Mouse (Mus musculus) adipocyte (in vitro differentiated cells): Measurements from ENCODE around the gene Gngt2.
A peak's percentile ranks its signal among the peaks of the same experiment; 100 is the strongest.
"Not testable (repeated sequence)": the region's sequence is repeated elsewhere in the genome, so short reads cannot be mapped to it uniquely, and the experiment has no call there.

Experiments
- DNase-seq: peaks from one replicate; pipeline ENCODE4 v3.0.0-alpha.2; 2016; ENCODE audit warnings: low spot score

Gene Gngt2

GRCm38 (mm10) chr11:95840694-95841497 is 3.9 kb downstream of the Gngt2 start:
- no peak for DNase-seq

DNA sequence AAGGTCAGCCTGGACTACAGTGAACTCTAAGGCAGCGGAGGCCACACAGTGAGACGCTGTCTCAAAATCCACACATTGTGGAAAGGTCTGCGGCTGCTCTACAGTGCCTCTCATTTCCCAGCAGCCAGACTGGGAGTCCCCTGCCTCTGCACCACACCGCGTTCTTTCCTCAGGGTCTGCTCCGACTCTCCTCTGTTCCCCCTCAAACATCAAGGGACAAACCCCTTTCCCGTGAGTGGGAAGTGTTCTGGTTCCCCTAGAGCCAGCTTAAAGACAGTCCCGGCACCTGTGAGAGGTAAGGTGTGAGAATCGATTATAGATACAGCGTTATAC is 4.4 kb downstream of the Gngt2 start:
- DNase-seq = no peak

DNA sequence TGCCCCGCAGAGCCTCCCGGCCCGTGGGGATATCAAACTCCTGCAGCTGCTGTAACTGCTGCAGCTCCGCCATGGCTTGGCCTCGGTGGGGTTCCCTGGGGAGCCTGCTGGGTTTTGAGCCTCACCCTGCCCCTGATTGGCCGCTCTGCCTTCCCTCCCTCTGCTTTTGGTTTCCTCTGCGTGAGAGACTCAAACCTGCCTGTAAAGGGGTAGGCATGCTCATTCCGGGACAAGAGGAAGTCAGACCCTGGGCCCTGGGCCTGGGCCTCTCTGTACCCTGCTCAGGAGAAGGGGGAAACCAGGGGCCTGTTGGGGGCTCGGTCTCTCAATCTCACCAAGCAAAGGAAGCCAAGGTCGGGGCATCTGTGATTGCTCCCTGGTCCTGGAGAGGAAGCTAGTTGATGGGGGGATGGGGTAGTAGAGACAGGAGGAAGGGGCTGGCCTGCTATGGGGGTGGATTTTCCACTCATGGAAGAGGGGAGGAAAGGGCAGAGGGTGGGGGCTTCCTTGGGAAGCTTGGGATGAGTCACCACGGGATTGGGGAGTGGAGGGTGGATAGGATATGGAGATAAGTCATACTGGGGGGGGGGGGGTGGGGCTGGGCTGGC is 5.2 kb downstream of the Gngt2 start, which contains the start of gene Abi3:
Abi3 (minus strand) TSS at position 403 of the 608 bp plus-strand sequence.
- no peak for DNase-seq

DNA sequence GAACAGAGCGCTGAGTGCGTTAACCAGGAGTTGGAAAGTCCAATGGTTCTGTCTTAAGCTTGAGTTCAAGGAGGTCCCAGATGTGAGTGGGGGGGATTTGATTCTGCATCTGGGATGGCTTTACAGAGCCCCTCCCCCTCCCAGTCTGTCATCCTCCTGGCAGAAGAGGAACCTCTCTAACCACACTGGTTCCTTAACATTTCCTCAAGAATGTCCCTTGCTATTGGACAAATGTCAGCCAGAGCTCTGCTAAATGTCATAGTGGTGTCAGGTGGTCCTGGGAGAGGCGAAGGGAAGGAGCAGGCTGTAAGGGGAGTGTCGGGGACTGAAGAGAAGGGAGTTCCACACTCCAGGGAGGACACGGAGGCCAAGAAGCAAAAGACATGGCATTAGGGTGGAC is 5.9 kb downstream of the Gngt2 start:
- DNase-seq = no peak

GRCm38 (mm10) chr11:95843421-95843950 is 6.5 kb downstream of the Gngt2 start:
- no peak for DNase-seq

DNA sequence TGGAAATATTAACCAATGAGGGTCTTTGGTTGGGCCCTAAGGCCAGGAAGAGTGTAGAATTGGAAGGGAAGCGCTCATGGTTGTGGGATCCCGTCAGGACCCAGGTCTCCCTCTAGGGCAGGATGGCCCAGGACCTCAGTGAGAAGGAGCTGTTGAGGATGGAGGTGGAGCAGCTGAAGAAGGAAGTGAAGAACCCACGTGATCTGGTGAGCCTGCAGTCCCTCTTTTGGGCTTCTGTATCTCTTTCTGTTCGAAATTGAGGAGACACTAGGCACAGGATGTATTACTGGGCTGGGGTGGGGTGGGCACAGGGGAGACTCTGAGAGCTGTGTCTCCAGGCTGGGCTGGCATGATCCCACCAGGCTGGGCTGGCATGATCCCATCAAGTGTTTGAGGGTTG is 7.9 kb downstream of the Gngt2 start:
- DNase-seq = no peak

DNA sequence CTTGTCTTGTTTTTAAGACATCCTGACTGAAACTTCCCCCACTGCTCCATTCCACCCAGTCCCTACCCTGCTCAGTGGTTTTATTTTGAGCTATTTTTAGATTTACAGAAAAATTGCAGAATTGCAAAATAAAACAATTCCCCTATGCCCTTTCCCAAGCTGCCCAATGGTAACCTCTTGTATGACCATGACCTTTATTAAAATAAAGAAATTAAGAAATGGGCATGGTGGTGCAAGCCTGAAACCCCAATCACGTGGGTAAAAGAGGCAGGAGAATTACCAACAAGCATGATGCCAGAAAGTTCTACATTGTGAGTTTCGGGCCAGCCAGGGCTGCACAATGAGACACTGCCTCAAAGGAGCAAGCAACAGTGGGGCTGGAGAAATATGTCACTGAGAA is 13.9 kb downstream of the Gngt2 start:
- DNase-seq = peak; percentile 67

DNA sequence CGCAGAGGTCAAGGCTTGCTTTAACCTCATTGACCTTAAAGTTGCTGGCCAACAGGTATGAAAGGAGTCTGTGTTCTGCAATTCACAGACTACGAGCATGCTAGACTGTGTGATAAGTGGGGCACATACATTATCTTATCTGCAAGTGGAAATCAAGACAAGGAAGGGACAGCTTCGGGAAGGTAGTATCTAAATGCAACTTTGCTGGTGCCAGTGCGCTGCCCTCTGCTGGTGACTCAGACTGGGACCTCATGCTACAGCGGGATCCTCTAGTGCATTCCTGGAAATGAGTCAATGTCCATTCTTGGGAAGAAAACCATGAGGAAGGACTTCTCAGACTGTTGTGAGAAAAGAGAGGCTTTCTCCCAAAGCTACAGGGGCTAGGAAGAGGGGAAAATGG is 16.7 kb downstream of the Gngt2 start:
- peak; percentile 78 for DNase-seq

DNA sequence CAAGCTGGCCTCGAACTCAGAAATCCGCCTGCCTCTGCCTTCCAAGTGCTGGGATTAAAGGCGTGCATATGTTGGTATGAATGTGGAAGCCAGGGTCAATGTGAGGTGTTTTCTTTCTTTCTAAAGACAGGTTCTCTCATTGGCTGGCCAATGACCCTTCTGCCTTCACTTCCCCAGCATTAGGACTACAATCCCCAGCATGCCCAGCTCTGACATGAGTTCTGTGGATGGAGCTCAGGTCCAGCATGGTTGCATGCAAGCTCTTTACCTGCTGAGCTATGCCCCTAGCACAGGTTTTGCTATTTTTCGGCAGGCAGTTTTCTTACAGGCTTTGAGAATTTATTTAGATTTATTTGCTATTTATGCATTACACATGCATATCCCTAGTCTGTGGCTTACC is 20.3 kb downstream of the Gngt2 start:
- DNase-seq = no peak

DNA sequence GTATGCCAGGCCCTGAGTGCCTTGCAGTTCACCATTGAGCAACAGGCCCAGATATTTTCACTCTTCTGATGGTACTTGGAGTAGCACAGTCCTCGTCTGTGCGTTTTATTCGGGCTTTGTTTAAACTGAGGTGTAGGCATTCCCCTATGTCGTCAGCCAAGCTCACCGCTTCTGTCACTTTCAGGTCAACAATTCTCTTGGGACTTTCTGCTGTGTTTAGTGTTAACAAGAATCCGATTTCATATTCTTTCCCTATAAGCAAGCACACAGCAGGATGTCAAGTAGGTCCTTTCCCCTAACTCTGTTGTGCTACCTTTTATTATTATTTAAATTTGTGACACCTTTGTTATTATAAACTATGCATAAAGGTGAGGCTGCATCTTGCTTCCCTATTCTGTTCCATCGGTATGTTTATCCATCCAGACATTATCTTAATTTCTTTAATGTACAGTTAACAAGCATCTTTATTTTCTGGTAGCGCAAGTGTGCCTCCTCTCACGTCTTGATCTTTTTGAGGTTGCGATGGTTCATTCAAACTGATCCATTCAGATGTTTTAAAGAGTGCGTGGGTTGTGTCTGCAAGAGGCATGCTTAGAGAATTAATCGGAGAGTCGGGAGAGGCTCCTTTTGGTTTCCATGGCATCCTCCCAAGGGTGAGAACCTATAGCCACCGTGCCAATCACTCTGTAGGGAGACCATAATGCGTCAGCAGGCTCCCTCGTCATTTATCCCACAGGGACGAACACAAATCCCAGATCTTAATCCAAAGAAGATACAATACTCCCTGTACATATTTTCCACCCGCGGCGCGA is 20.9 kb downstream of the Gngt2 start:
- no peak for DNase-seq

DNA sequence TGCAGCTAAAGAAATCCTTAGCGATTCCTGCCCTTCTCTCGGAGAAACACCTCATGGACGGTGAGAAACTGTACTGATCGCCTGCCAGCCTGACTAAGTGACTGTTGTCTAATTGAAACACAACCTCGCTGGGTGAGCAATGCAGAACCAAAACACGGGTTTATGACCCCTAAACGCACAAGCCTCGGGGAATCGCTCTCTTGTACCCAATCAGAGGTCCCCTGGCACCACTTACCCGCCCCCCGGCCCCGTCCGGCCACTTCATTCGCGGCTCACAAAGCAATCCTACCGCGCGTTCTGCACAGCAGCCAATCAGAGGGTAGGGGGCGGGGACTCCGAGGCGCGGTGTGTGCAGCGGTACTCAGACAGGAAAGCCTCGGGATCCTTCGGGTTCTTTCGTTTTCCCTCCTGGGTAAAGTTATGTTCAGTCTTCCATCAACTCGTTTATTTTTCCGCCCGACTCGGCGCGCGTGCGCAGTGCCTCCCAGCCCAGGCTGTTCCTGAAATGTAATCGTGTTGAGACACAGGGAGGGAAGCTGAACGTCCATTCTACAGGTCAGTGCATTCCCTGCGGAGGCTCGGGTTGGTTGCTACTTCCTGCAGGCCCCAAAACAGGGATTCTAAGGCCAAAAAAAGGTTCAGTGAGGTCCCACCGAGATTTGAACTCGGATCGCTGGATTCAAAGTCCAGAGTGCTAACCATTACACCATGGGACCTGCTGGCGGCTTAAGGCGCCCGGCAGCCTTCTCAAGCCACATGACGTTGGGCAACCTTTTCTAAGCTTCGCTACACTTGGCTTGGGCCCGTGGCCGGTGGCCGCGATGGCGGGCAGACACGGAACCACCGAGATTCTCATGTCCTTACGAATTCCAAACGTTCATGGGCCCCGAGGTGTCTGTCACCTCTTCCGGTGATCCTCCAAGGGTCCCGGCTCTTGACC is 21.8 kb downstream of the Gngt2 start:
- DNase-seq = peak; percentile 98

DNA sequence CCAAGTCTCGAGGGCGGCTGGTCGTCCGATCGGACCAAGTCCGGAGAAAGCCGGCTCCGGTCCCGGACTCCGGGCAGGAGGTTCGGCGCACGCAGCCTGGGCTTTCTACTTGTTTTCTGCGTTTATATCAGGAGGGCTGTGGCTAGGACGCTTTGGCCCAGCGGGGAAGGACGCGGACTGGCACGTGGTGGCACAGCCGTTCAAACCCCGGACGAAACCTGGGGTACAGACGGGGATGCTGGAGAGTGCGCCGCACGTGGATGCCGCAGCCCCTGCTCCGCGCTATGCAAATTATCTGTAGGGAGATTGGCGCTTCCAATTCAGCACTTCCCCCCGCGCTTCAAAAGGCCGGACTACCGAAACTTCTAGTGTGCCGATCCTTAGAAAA is 22.4 kb downstream of the Gngt2 start:
- no peak for DNase-seq

- no peak for DNase-seq
Observed at GRCm38 (mm10) chr11:95860071-95860490, 23.1 kb downstream of the Gngt2 start.

DNA sequence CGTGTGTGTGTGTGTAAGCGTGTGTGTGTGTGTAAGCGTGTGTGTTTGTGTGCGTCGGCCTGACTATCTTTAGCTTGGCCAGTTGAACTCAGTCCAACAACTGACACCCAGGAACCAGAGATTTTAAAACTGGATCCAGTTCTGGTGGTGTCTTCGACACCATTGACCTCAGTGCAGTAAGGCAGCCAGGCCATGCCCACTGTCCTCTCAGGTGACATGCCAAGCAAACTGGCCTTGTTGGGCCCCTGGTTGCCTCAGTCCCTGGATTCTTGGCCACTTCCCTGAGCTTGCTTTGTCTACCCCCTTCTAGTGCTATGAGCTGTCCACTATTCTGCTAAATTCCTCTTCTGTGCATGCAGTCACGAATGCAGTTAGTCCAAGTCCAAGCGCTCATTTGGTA is 24.4 kb downstream of the Gngt2 start:
- no peak for DNase-seq

DNA sequence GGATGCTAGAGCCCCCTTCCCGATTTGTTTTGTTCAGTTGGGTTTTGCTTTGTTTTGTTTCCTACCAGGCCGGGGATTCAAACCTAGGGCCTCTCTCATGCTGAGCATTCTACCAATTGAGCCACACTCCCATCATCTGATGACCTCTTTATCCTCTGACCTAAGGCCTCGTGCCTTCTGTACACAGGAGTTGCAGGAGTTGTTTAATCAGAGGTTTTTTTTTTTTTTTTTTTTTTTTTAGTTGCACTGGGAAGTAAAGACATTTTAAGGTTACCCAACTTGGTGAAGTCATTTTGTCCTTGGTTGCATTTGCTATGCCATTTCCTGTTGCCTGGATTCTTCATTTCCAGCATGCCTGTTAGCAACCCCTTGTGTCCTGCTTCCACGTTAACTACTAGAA is 32.4 kb downstream of the Gngt2 start:
- DNase-seq = no peak

DNA sequence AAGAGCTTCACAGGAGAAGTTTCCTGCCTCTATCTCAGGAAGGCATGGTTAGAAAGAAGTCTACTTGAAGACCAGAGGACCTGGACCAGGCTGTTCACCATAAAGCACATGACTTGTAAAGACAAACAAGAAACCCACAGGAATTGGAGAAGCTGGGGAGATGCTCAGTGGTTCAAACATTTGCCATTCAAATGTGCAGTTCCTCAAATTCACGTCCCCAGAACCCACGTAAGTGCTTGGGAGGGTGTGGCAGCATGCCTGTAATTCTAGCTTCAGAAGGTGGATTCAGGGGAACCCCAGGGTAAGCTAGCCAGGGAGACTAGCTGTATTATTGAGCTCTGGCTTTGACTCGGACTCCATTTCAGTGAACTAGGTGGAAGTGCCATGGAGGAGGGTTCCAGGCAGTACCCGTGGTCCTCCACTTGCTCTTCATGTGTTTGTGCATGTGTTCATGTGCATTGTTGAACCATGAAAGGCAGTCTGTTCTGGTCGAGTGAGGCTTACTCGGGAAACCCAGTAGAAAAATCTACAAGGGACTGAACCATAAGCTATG is 33.0 kb downstream of the Gngt2 start:
- DNase-seq = no peak

- DNase-seq = no peak
Observed at GRCm38 (mm10) chr11:95875804-95876203, 38.8 kb downstream of the Gngt2 start.

DNA sequence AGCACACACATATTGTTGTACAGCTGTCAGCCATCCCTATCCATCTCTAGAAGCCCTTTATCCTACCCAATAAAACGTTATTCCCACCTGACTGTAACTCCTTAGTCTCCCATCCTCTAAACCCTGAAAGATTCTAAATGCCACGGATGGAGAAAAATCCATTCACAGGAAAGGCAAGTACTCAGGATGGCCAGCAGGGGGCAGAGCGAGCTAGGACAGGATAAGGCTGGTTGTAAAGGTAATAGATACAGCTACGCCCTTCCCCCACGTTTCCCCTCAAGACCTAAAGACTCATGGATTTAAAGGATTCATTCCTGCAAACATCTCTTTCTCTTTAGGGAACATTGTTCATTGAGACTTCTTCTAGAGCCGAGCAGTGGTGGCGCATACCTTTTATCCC is 39.3 kb downstream of the Gngt2 start:
- peak; percentile 65 for DNase-seq

DNA sequence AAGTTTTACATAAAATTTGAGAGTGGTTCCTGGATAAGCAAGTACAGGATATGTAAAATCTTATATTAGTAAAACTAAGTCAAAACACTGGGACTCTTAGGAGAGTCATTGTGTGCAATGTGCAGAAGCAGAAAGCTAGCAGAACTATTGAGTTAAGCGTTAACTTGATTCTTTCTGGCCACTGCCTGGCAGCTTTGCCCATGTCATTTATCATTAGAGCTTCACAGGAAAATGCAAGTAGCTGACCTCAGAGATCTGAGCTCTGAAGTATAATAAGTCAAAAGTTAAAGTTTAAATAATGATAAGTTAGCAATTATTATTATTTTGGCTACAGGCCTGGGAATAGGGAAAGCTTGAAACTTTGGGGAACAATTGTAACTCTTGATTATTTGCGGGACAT is 42.8 kb downstream of the Gngt2 start:
- DNase-seq = not testable (repeated sequence)

DNA sequence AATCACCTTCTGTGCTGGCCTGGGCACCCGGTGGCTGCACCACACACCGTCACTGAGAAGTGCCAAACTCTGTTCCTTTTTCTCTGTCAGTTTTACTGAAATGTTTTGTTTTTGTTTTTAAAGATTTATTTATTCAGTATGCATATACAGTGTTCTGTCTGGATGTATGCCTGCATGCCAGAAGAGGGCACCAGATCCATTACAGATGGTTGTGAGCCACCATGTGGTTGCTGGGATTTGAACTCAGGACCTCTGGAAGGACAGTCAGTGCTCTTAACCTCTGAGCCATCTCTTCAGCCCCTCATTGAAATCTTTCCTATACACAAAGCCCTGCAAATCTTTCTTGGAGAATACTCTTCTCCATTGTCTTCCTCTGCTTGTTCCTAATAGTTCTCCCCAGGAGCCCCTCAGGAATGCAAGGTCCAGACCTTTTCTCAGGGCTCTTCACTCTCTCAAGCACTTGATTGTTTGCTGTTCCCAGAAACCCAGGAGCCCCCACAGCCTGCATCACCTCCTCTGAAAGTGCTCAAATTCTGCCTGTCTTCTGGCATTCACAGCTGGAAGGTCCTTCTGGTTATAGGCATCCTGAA is 53.5 kb downstream of the Gngt2 start:
- no peak for DNase-seq
